Mouse (Mus musculus): ENCODE measurements around the gene Tor1b. TPM values are rescaled to one million over a fixed set of nuclear protein-coding genes. Genes with fewer than 3 reads are reported as not detected.

Tor1b gene
- total and polyA plus RNA-seq, 2 experiments from 2014 or later: 18.7 to 25.4 TPM

DNA sequence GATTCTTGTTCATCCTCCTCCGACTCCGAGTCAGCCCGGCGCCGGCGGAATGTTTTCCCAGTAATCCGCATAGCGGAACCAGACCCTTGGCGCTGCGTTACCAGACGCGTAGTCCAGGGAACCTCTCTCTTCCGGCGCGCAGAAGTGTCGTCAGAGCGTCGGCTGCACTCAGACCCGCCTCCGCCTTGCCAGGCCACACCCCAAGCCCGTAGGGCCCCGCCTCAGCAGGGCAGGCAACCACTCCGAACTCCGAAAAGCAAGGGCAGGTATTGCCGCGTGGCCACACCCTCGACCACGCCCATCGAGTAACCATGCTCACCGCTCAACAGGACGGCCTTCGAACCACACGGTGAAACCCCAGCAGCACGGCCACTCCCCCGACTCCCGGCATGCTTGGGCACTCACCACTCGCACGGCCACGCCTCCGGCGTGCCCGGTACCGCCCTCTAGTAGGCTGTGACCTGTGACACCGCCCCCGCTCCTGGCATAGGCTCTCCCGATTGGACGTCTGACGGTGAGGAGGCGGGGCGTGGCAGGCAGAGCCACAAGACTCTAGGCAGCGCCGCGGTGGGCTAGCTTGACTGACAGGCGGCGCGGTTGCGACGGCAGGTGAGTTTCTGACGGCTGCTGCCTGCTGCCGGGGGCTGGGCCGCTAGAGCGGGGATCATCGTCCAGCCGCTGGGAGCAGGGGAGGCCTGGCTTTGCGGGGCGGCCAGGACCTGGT is 29.2 kb downstream of the Tor1b start, which contains the start of the genes BC005624 and Usp20:
TSS of gene BC005624 (minus strand) at position 412 of the 724 bp plus-strand sequence.
TSS of gene Usp20 (plus strand) at position 490 of the 724 bp plus-strand sequence.
- ATAC-seq (peak; percentile 99), DNase-seq (ENCODE audit: low spot score) (peak; percentile 99)
- TF ChIP-seq CTCF (IDR thresholded peaks at IDR 0.05; ENCODE audit: low read depth): peak; percentile 26; the same call in 1 of the 2 replicates
- no peaks in the 10 kb centered on the region for H3K4me1 ChIP-seq (ENCODE audit: insufficient read depth, low read length)
- WGBS: under 1% methylated on average over 66 of the region's 66 CpGs
- H3K27me3 ChIP-seq (ENCODE audit: insufficient read depth, low read length): no peaks in the 10 kb centered on the region
- H3K27ac ChIP-seq: peak within 1 kb of the TSS; percentile 65
- peak within 1 kb of the TSS; percentile 84 for H3K4me3 ChIP-seq (ENCODE audit: low read length)
- H3K9me3 ChIP-seq (ENCODE audit: low read length): no peaks in the 10 kb centered on the region
- H3K4me2 ChIP-seq (ENCODE audit: low read depth, low read length): peak within 1 kb of the TSS; percentile 62
- H3K9ac ChIP-seq (replicated peaks; ENCODE audit: low read length): peak within 1 kb of the TSS; percentile 59
- H3K36me3 ChIP-seq (ENCODE audit: insufficient read depth, low read length): peaks cover 20% of the 10 kb centered on the region

DNA sequence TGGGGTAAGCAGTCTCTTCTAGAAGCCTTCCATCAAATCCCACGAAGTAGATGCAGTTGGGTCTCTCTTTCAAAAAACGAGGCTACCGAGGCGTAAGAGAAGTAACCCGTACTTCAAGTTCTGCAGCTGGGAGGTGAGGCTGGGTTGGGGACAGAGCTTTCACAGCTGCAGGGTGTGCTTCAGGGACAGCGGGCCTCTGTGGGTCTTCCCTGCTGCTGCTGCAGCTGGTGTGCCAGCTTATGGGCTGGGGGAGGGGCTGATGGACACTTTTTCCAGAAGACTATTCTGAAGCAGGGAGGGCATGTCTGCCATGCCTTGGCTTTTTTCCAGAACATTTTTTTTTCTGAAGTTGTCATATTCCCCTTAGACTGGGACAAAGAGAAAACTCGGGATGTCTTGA is 30.3 kb downstream of the Tor1b start:
- peak overlapping the region; percentile 84 for H3K4me3 ChIP-seq (ENCODE audit: low read length)
- peak overlapping the region; percentile 65; the same call in 1 of the 2 replicates for H3K27ac ChIP-seq
- DNase-seq (ENCODE audit: low spot score) (peak; percentile 25), ATAC-seq (no peak)
- no peak for TF ChIP-seq CTCF (IDR thresholded peaks at IDR 0.05; ENCODE audit: low read depth)
- H3K9me3 ChIP-seq (ENCODE audit: low read length): no peaks in the 10 kb centered on the region
- H3K4me2 ChIP-seq (ENCODE audit: low read depth, low read length): peak overlapping the region; percentile 62
- 41% methylated on average over 7 of the region's 7 CpGs for WGBS
- peak overlapping the region; percentile 54; the same call in 1 of the 2 replicates for H3K9ac ChIP-seq (replicated peaks; ENCODE audit: low read length)
- no peaks in the 10 kb centered on the region for H3K27me3 ChIP-seq (ENCODE audit: insufficient read depth, low read length)
- H3K36me3 ChIP-seq (ENCODE audit: insufficient read depth, low read length): peaks cover 14% of the 10 kb centered on the region
- H3K4me1 ChIP-seq (ENCODE audit: insufficient read depth, low read length): no peaks in the 10 kb centered on the region

DNA sequence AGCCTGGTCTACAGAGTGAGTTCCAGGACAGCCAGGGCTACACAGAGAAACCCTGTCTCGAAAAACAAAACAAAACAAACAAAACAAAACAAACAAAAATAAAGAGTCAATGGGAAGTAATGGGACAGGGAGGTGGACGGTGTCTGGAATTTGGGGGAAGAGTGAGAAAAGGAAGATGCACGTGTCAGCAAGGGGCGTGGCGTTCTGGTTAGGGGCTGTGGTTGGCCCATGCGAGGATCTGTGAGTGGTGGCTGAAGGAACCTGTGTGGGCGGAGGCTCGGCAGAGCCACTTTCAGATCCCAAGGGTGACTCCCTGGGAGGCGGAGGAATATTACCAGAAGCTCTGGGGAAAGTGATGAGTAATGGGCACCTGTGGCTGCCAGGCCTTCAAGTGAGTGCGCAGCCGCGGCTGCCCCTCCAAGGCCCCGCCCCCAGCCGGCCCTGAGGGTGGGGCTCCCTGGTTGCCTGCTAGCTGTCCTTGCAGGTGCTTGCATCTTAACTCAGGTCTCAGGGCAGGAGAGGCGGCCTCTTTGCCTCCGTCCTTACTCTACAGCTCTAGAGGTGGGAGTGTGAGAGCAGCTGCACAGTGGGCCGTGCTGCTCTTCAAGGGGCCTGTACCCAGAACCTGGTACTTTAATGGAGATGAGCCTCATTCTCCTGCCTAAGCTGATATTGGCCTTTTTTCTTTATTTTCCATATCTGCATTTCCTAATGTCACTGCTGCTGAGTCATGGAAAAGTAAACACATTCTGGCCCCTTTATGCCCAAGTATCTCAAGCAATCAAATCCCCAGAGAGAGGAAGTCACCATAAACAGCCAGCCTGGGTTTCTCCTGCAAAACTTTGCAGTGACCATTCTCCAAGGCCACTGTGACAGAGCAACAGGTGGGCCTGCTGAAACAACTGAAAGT is 32.6 kb downstream of the Tor1b start:
- H3K4me1 ChIP-seq (ENCODE audit: insufficient read depth, low read length): no peaks in the 10 kb centered on the region
- no peak for TF ChIP-seq CTCF (IDR thresholded peaks at IDR 0.05; ENCODE audit: low read depth)
- no peaks in the 10 kb centered on the region for H3K9me3 ChIP-seq (ENCODE audit: low read length)
- H3K4me2 ChIP-seq (ENCODE audit: low read depth, low read length): no peak overlapping the region
- no peak overlapping the region for H3K27ac ChIP-seq
- H3K4me3 ChIP-seq (ENCODE audit: low read length): no peak overlapping the region
- 34% methylated on average over 17 of the region's 17 CpGs for WGBS
- H3K27me3 ChIP-seq (ENCODE audit: insufficient read depth, low read length): no peaks in the 10 kb centered on the region
- DNase-seq (ENCODE audit: low spot score) (no peak), ATAC-seq (no peak)
- no peak overlapping the region for H3K9ac ChIP-seq (replicated peaks; ENCODE audit: low read length)
- no peaks in the 10 kb centered on the region for H3K36me3 ChIP-seq (ENCODE audit: insufficient read depth, low read length)

DNA sequence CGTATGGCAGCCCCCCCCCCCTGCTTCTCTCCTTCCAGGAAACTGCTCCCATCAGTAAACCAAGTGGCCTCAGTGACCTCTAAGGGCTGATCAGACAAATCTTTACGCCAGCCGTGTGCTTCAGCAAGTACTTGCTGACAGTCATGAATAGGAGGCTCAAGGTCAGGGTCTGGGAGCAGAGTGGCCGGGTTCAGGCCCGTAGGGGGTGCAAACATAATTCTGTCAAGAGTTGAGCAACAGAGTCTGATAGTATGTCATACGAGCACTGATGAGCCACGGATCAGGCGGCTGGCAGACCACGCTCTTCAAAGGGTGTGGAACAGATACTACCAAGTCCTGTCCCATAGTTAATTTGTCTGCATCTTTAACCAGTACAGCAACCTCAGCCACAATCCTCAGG is 37.5 kb downstream of the Tor1b start:
- Histone ChIP-seq H3K9ac (replicated peaks; ENCODE audit: low read length) (no peak overlapping the region), H3K27me3 (ENCODE audit: insufficient read depth, low read length) (no peaks in the 10 kb centered on the region), H3K4me2 (ENCODE audit: low read depth, low read length) (no peak overlapping the region), H3K27ac (no peak overlapping the region), H3K4me1 (ENCODE audit: insufficient read depth, low read length) (no peaks in the 10 kb centered on the region), H3K9me3 (ENCODE audit: low read length) (no peaks in the 10 kb centered on the region), H3K36me3 (ENCODE audit: insufficient read depth, low read length) (no peaks in the 10 kb centered on the region), H3K4me3 (ENCODE audit: low read length) (no peak overlapping the region)
- TF ChIP-seq CTCF (IDR thresholded peaks at IDR 0.05; ENCODE audit: low read depth): no peak
- ATAC-seq (no peak), DNase-seq (ENCODE audit: low spot score) (no peak)
- 88% methylated on average over 9 of the region's 9 CpGs for WGBS

DNA sequence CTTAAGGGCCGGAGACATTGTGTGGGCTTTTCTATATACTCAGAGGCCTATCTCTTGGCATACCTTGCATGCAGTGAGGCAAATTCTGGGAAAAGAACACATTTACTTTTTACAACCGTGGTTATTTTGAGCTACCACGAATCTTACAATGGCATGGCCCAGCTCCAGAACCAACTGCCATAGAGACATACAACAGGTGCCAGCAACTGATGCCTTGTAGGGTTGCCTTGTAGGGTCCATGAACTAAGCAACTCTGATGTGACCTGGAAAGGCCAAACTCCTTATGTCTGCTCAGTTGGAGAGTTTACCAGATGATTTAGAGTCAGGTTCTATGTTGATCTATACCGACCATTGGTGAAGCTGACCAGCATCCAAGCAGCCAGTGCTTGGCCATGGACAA is 42.1 kb downstream of the Tor1b start:
- Histone ChIP-seq H3K36me3 (ENCODE audit: insufficient read depth, low read length) (peaks cover 2% of the 10 kb centered on the region; the same call in 1 of the 2 replicates), H3K4me1 (ENCODE audit: insufficient read depth, low read length) (no peaks in the 10 kb centered on the region), H3K9ac (replicated peaks; ENCODE audit: low read length) (no peak overlapping the region), H3K4me3 (ENCODE audit: low read length) (no peak overlapping the region), H3K4me2 (ENCODE audit: low read depth, low read length) (no peak overlapping the region), H3K27me3 (ENCODE audit: insufficient read depth, low read length) (no peaks in the 10 kb centered on the region), H3K9me3 (ENCODE audit: low read length) (no peaks in the 10 kb centered on the region), H3K27ac (no peak overlapping the region)
- no peak for TF ChIP-seq CTCF (IDR thresholded peaks at IDR 0.05; ENCODE audit: low read depth)
- ATAC-seq: no peak
- WGBS: 90% methylated on average over 4 of the region's 4 CpGs
- no peak for DNase-seq (ENCODE audit: low spot score)

DNA sequence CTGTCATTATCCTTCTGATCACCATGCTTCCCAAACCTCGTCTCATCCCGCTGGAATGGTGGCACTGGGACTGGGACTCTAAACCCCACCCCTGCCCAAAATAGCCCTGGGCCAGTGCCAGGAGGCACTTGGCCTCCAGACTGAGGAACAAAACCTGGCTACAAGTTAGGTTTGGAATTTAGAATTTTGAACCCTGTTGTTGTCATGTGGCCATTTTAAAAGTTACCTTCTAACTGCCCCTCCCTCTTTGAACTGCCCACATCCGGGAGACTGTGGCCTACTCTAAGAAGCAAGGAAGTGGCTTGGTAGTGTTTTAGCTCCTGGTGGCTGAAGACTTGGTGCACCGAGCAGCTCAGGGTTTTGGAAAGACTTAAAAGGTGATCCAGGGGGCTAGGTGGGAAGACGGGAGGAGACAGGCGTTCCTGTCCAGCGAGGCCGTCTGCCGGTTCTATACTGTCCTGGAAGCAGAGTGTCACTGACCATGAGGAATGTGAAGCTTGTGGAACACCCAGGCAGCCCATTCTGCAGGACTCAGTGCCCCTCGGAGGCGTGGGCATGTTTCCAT is 42.8 kb downstream of the Tor1b start:
- no peak for DNase-seq (ENCODE audit: low spot score)
- Histone ChIP-seq H3K36me3 (ENCODE audit: insufficient read depth, low read length) (peaks cover 6% of the 10 kb centered on the region; the same call in 1 of the 2 replicates), H3K9ac (replicated peaks; ENCODE audit: low read length) (0 out of 2 replicates have a peak overlapping the region, but pooled peaks have one; percentile 21)

More for the DNA sequence above, 42.8 kb downstream of the Tor1b start:
- H3K9me3 ChIP-seq (ENCODE audit: low read length): no peaks in the 10 kb centered on the region
- H3K4me2 ChIP-seq (ENCODE audit: low read depth, low read length): no peak overlapping the region
- no peak for ATAC-seq
- H3K4me3 ChIP-seq (ENCODE audit: low read length): no peak overlapping the region
- 62% methylated on average over 11 of the region's 11 CpGs for WGBS
- no peak overlapping the region for H3K27ac ChIP-seq
- H3K27me3 ChIP-seq (ENCODE audit: insufficient read depth, low read length): no peaks in the 10 kb centered on the region
- no peaks in the 10 kb centered on the region for H3K4me1 ChIP-seq (ENCODE audit: insufficient read depth, low read length)
- no peak for TF ChIP-seq CTCF (IDR thresholded peaks at IDR 0.05; ENCODE audit: low read depth)
